Mouse (Mus musculus) CH12.LX (cell line): ENCODE measurements around the gene Ankra2.

Source experiments
- CHD1 ChIP-seq: IDR thresholded peaks from 2 replicates; pipeline ENCODE4 v1.6.1; 2012; ENCODE audit warnings: low read depth, low read length, improper control_type of control experiment, inconsistent platforms
- CTCF ChIP-seq, 2 experiments: IDR thresholded peaks in 1 of 2; conservative IDR thresholded peaks in 1 of 2; 2 replicates each; pipeline ENCODE4 v1.5.1; 2011 to 2012; ENCODE audit warnings: low read depth in 2 of 2, low read length in 2 of 2, improper control_type of control experiment in 1 of 2, inconsistent platforms in 1 of 2, mild to moderate bottlenecking in 1 of 2, moderate library complexity in 1 of 2
- MAX ChIP-seq: IDR thresholded peaks from 2 replicates; pipeline ENCODE4 v1.6.1; 2011; ENCODE audit warnings: low read length, improper control_type of control experiment
- MXI1 ChIP-seq: IDR thresholded peaks from 2 replicates; pipeline ENCODE4 v1.6.1; 2011; ENCODE audit warnings: mild to moderate bottlenecking, low read depth, low read length, improper control_type of control experiment
- POLR2A ChIP-seq: IDR thresholded peaks from 2 replicates; pipeline ENCODE4 v1.6.1; 2011; ENCODE audit warnings: low read depth, mild to moderate bottlenecking, improper control_type of control experiment, low read length
- POLR2AphosphoS2 ChIP-seq: IDR thresholded peaks from 2 replicates; pipeline ENCODE4 v1.6.1; 2011; ENCODE audit warnings: low read depth, low read length, improper control_type of control experiment
- RAD21 ChIP-seq: IDR thresholded peaks from 2 replicates; pipeline ENCODE4 v1.6.1; 2011; ENCODE audit warnings: low read depth, mild to moderate bottlenecking, low read length, improper control_type of control experiment, moderate library complexity
- TCF12 ChIP-seq: IDR thresholded peaks from 2 replicates; pipeline ENCODE4 v1.6.1; 2014; ENCODE audit warnings: low read depth, mild to moderate bottlenecking, inconsistent platforms, low read length, improper control_type of control experiment
- ZKSCAN1 ChIP-seq: IDR thresholded peaks from 2 replicates; pipeline ENCODE4 v1.6.1; 2012; ENCODE audit warnings: low read depth, inconsistent platforms, low read length, improper control_type of control experiment, borderline replicate concordance

GRCm38 (mm10) chr13:98290719-98291118 is 27.8 kb downstream of the Ankra2 start:
- no peak for TF ChIP-seq MAX
- no peak for TF ChIP-seq ZKSCAN1
- TF ChIP-seq CTCF (conservative IDR thresholded peaks at IDR 0.05 in 1 of 2, IDR thresholded peaks at IDR 0.05 in 1 of 2; ENCODE audit: low read depth in 2 of 2, low read length in 2 of 2) = peak in 1 of 2 experiments; percentile 68; a peak in 2 of 4 replicates
- TF ChIP-seq POLR2AphosphoS2 = no peak
- no peak for TF ChIP-seq MXI1
- no peak for TF ChIP-seq POLR2A
- TF ChIP-seq RAD21 = peak; percentile 25
- no peak for TF ChIP-seq CHD1
- no peak for TF ChIP-seq TCF12
